Mouse (Mus musculus) intestine, postnatal 0 days (tissue): ENCODE results near the gene Tbx2. TPM values are rescaled to one million over a fixed set of nuclear protein-coding genes. Genes with fewer than 3 reads are reported as not detected.

Source experiments
- ATAC-seq: fragments of 200-750 bp; cut with Nextera tagmentation; 2 replicates; pipeline ENCODE4 v1.8.0; 2017; ENCODE audit warnings: mild to moderate bottlenecking, moderate TSS enrichment, moderate library complexity
- H3K27ac ChIP-seq: fragments of 300-500 bp; sonication (generic); 2 replicates; pipeline ENCODE4 v1.5.1; 2014; ENCODE audit warnings: mild to moderate bottlenecking, low read depth, low read length, moderate library complexity
- H3K27me3 ChIP-seq: fragments of 300-500 bp; sonication (generic); replicated peaks from 2 replicates; pipeline ENCODE4 v1.6.1; 2014; ENCODE audit warnings: low read length, mixed read lengths; ENCODE audit not compliant: control insufficient read depth, insufficient read depth
- H3K36me3 ChIP-seq: fragments of 300-500 bp; sonication (generic); 2 replicates; pipeline ENCODE4 v1.6.1; 2014; ENCODE audit warnings: mild to moderate bottlenecking, moderate library complexity; ENCODE audit not compliant: control insufficient read depth, insufficient read depth
- H3K4me1 ChIP-seq: fragments of 300-500 bp; sonication (generic); replicated peaks from 2 replicates; pipeline ENCODE4 v1.6.1; 2014; ENCODE audit warnings: antibody characterized with exemption, low read length, mixed read lengths; ENCODE audit not compliant: control insufficient read depth, insufficient read depth
- H3K4me2 ChIP-seq: fragments of 300-500 bp; sonication (generic); replicated peaks from 2 replicates; pipeline ENCODE4 v1.6.1; 2014; ENCODE audit warnings: low read depth, mild to moderate bottlenecking, moderate library complexity
- H3K4me3 ChIP-seq: fragments of 300-500 bp; sonication (generic); 2 replicates; pipeline ENCODE4 v1.5.1; 2014; ENCODE audit warnings: low read depth, low read length
- H3K9ac ChIP-seq: fragments of 300-500 bp; sonication (generic); 2 replicates; pipeline ENCODE4 v1.6.1; 2014; ENCODE audit warnings: mild to moderate bottlenecking, low read depth, low read length
- H3K9me3 ChIP-seq: fragments of 300-500 bp; sonication (generic); 2 replicates; pipeline ENCODE4 v1.6.1; 2016; ENCODE audit warnings: mixed run types; ENCODE audit not compliant: control insufficient read depth
- CTCF ChIP-seq: sonication (generic); IDR thresholded peaks from 2 replicates; pipeline ENCODE4 v1.5.1; 2016; ENCODE audit warnings: low read depth, mild to moderate bottlenecking, control low read depth, antibody characterized with exemption, moderate library complexity
- WGBS: fragments of 180-500 bp; shearing (Covaris S2); extraction: QIAGEN DNeasy Blood & Tissue Kit; methylation state at CpG from one replicate; pipeline ENCODE4 v1.1.7; 2014; 5-methylcytosine and 5-hydroxymethylcytosine counted together
- polyA plus RNA-seq: library from polyadenylated mRNA; unstranded; fragments of >200 nt; fragmentation: Nextera tagmentation; extraction: Ambion mirVana; gene quantifications from 2 replicates; pipeline ENCODE4 v1.2.1, GENCODE M21; 2015

Tbx2 gene
- polyA plus RNA-seq, 1 experiment from 2014 or later, result 3.0 TPM

GRCm38 (mm10) chr11:85799456-85799855 lies 32.9 kb upstream of the Tbx2 start:
- H3K9ac ChIP-seq, result no peak overlapping the region
- H3K27me3 ChIP-seq, result no peaks in the 10 kb centered on the region
- no peaks in the 10 kb centered on the region for H3K9me3 ChIP-seq
- H3K4me2 ChIP-seq, result peak overlapping the region; percentile 40; the same call in 1 of the 2 replicates
- no peaks in the 10 kb centered on the region for H3K36me3 ChIP-seq
- no peak for TF ChIP-seq CTCF
- H3K4me3 ChIP-seq, result no peak overlapping the region
- no peak for ATAC-seq
- no peaks in the 10 kb centered on the region for H3K4me1 ChIP-seq
- WGBS, result 37% methylated on average over 4 of the region's 4 CpGs
- H3K27ac ChIP-seq, result no peak overlapping the region

- Histone ChIP-seq H3K9ac (no peak overlapping the region), H3K36me3 (no peaks in the 10 kb centered on the region), H3K27me3 (no peaks in the 10 kb centered on the region), H3K4me2 (peak overlapping the region; percentile 40), H3K9me3 (no peaks in the 10 kb centered on the region), H3K4me1 (no peaks in the 10 kb centered on the region), H3K27ac (no peak overlapping the region), H3K4me3 (no peak overlapping the region)
- WGBS, result 17% methylated on average over 19 of the region's 19 CpGs
- ATAC-seq, result no peak
- no peak for TF ChIP-seq CTCF
Measured at GRCm38 (mm10) chr11:85799856-85800255, 32.5 kb upstream of the Tbx2 start.

- Histone ChIP-seq H3K4me3 (no peak overlapping the region), H3K9ac (no peak overlapping the region), H3K27me3 (no peaks in the 10 kb centered on the region), H3K4me2 (0 out of 2 replicates have a peak overlapping the region, but pooled peaks have one; percentile 40), H3K4me1 (no peaks in the 10 kb centered on the region), H3K9me3 (no peaks in the 10 kb centered on the region), H3K27ac (no peak overlapping the region), H3K36me3 (no peaks in the 10 kb centered on the region)
- TF ChIP-seq CTCF, result no peak
- WGBS, result 55% methylated on average over 11 of the region's 11 CpGs
- no peak for ATAC-seq
Measured at GRCm38 (mm10) chr11:85800380-85800779, 32.0 kb upstream of the Tbx2 start.

DNA sequence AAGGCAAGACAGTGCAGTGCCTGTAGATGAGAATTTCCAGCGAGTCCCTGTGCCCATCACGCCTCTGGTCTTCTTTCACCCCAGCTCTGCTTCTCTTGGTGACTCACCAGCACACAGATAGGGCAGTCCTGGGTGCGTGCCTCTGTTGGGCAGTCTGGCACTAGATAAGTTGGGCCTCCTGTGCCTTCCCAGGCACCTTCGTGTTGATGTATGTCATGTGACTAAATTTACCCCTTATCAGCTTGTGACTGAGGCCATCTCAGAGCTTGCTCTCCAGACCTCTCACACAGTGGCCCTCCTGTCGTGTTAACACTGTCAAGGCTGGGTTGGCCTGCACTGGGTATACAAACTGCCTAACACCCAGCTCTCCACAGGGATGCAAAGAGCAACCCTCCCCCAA lies 28.3 kb upstream of the Tbx2 start:
- Histone ChIP-seq H3K27ac (no peak overlapping the region), H3K4me2 (no peak overlapping the region), H3K36me3 (no peaks in the 10 kb centered on the region), H3K9me3 (no peaks in the 10 kb centered on the region), H3K9ac (no peak overlapping the region), H3K4me3 (no peak overlapping the region), H3K4me1 (no peaks in the 10 kb centered on the region), H3K27me3 (no peaks in the 10 kb centered on the region)
- 0 out of 2 replicates have a peak, but pooled peaks have one; percentile 33 for ATAC-seq
- TF ChIP-seq CTCF, result no peak
- WGBS, result 42% methylated on average over 5 of the region's 5 CpGs

GRCm38 (mm10) chr11:85805779-85806178 lies 26.6 kb upstream of the Tbx2 start:
- Histone ChIP-seq H3K4me2 (no peak overlapping the region), H3K27ac (no peak overlapping the region), H3K4me1 (no peaks in the 10 kb centered on the region), H3K9me3 (no peaks in the 10 kb centered on the region), H3K36me3 (no peaks in the 10 kb centered on the region), H3K4me3 (no peak overlapping the region), H3K27me3 (no peaks in the 10 kb centered on the region), H3K9ac (no peak overlapping the region)
- 88% methylated on average over 1 of the region's 1 CpGs for WGBS
- no peak for TF ChIP-seq CTCF
- no peak for ATAC-seq

- no peak overlapping the region for H3K9ac ChIP-seq
- H3K36me3 ChIP-seq, result no peaks in the 10 kb centered on the region
- no peak for TF ChIP-seq CTCF
- no peak overlapping the region for H3K4me2 ChIP-seq
- WGBS, result 58% methylated on average over 11 of the region's 11 CpGs
- no peaks in the 10 kb centered on the region for H3K9me3 ChIP-seq
- H3K27me3 ChIP-seq, result no peaks in the 10 kb centered on the region
- ATAC-seq, result no peak
- H3K27ac ChIP-seq, result no peak overlapping the region
- no peaks in the 10 kb centered on the region for H3K4me1 ChIP-seq
- no peak overlapping the region for H3K4me3 ChIP-seq
Measured at GRCm38 (mm10) chr11:85807353-85807752, 25.0 kb upstream of the Tbx2 start.

DNA sequence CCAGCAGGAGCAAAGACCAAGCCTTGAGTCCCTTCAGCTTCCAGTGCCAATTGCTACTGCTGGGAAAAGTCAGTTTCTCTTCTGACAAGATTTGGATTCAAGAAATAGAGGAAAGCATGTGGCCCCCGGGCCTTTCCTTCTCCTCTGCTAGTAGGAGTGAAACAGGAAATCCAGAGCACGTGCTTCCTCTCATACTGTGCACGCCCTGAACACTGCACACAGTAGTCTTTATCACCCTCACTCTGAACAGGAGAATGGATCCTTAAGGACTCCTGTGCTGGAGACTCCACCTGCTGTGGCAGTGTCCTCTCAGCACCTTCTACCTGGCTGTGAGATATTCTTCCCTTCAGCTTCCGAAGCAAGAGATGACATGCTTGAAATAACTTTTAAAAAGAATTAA lies 21.1 kb upstream of the Tbx2 start:
- Histone ChIP-seq H3K36me3 (no peaks in the 10 kb centered on the region), H3K4me2 (no peak overlapping the region), H3K27me3 (no peaks in the 10 kb centered on the region), H3K4me1 (0 out of 2 replicates have a peak, but pooled peaks cover 2% of the 10 kb centered on the region), H3K9me3 (no peaks in the 10 kb centered on the region), H3K4me3 (no peak overlapping the region), H3K9ac (no peak overlapping the region), H3K27ac (no peak overlapping the region)
- TF ChIP-seq CTCF, result no peak
- WGBS, result 45% methylated on average over 4 of the region's 4 CpGs
- ATAC-seq, result no peak
